Mouse (Mus musculus): ENCODE measurements around the gene Zdhhc7.

Zdhhc7 gene

GRCm38 (mm10) chr8:120034471-120034870, 66.8 kb downstream of the Zdhhc7 start:
- no peak for DNase-seq (ENCODE audit: low spot score)

GRCm38 (mm10) chr8:120032549-120033208, 68.6 kb downstream of the Zdhhc7 start:
- DNase-seq (ENCODE audit: low spot score), result no peak
